23 mouse cellular contexts compared by ENCODE assay signal in the genomic region with DNA sequence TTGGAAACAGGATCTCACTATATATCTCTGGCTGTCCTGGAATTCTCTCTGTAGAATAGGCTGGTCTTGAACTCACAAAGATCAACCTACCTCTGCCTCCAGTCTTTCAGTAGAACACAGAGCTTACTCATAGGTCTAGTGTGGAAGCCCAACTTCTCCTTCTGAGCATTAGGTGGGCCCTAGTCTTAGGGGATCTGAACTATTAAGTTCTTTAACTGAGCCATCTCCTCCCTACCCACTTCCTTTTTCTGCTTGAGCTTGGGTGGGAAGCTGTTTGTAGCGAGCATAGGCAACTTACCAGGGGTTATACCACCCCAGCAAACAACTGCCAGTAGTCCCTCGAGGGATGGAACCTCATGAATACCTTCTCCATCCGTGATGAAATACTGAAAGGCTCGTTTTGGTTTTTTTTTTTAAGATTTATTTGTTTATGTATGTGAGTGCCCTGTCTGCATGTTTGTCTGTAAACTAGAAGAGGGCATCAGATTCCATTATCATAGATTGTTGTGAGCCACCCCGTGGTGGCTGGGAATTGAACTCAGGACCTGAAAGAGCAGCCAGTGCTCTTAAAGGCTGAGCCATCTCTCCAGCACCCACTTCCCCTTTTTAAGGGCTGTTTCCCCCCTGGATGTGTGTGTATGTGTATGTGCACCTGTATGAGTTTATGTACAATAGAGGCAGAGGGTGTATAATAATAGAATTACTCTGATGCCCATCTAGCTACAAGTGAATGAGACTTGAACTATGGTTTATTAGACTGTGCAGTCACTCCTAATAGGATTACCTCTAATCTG. TPM values are rescaled to one million over a fixed set of nuclear protein-coding genes. Genes with fewer than 3 reads are reported as not detected.
DNase-seq lines count a peak whose midpoint lies in the region; ATAC-seq and TF ChIP-seq lines count a peak whose summit lies in the region.
"Had no signal": no experiment of that assay in that cellular context is flagged by ENCODE, and none has a peak within 500 bp of the region (broad histone marks: within the 10 kb centered on the region; RNA-seq: fewer than 3 reads in every experiment).

No protein-coding gene starts in this region.

- 81% methylated on average over 5 of the region's 5 CpGs for WGBS in kidney, embryonic 16.5 days

- no peak for DNase-seq in gastrocnemius, adult 2 months
- DNase-seq in gastrocnemius, adult 18-20 months (ENCODE audit: low spot score) = no peak
- peak; percentile 29 for DNase-seq in 416B (ENCODE audit: low read depth)
- DNase-seq in MEL (ENCODE audit: low read depth, low spot score) = peak; percentile 87
- no peak for DNase-seq in heart, adult 8-10 months (ENCODE audit: low spot score)
- DNase-seq: adrenal gland, adult 2 months; adrenal gland, postnatal 25 days; cerebellum, adult 18-20 months; cerebellum, postnatal 10 days; embryo, embryonic 11 days; gastrocnemius, postnatal 25 days; heart, adult 18-20 months; heart, postnatal 14 days had no signal

- no peak; a peak in 1 of 4 replicates for TF ChIP-seq EP300 in MEL (IDR thresholded peaks at IDR 0.05; ENCODE audit: low read depth in 1 of 2, low read length in 2 of 2)

- H3K36me3 ChIP-seq in MEL (ENCODE audit: control insufficient read depth in 1 of 2, insufficient read depth in 2 of 2, low read length in 2 of 2) = peaks cover 0 to 33% of the 10 kb centered on the region in 2 experiments; a peak in 2 of 4 replicates
- H3K36me3 ChIP-seq in kidney, embryonic 16.5 days (ENCODE audit: insufficient read depth, low read length) = no peaks in the 10 kb centered on the region
- H3K36me3 ChIP-seq: forebrain, embryonic 15.5 days had no signal

- no peaks in the 10 kb centered on the region for H3K27me3 ChIP-seq in MEL (ENCODE audit: control insufficient read depth in 1 of 2, insufficient read depth in 2 of 2, low read length in 2 of 2)
- no peaks in the 10 kb centered on the region for H3K27me3 ChIP-seq in kidney, embryonic 16.5 days (ENCODE audit: insufficient read depth, low read length)
- H3K27me3 ChIP-seq: embryonic facial prominence, embryonic 15.5 days; forebrain, embryonic 15.5 days; heart, embryonic 15.5 days had no signal

- no peak overlapping the region for H3K4me3 ChIP-seq in gastrocnemius, adult 2 months
- no peak overlapping the region for H3K4me3 ChIP-seq in MEL (ENCODE audit: control insufficient read depth in 1 of 2, insufficient read depth in 1 of 2, low read depth in 2 of 2, low read length in 2 of 2)
- no peak overlapping the region for H3K4me3 ChIP-seq in kidney, embryonic 16.5 days (ENCODE audit: low read length)
- H3K4me3 ChIP-seq: embryonic facial prominence, embryonic 15.5 days; forebrain, embryonic 10.5 days; forebrain, embryonic 15.5 days; heart, embryonic 15.5 days; hindbrain, embryonic 13.5 days had no signal

- peaks cover 15% of the 10 kb centered on the region for H3K79me2 ChIP-seq in MEL (ENCODE audit: control insufficient read depth, insufficient read depth, low read length, poor library complexity)

- H3K4me2 ChIP-seq in kidney, embryonic 16.5 days (replicated peaks; ENCODE audit: low read depth, low read length) = no peak overlapping the region
- H3K4me2 ChIP-seq: embryonic facial prominence, embryonic 15.5 days; forebrain, embryonic 15.5 days; heart, embryonic 11.5 days; heart, embryonic 15.5 days; hindbrain, embryonic 13.5 days had no signal

- H3K9me3 ChIP-seq in MEL (replicated peaks; ENCODE audit: insufficient read depth, low read length) = no peaks in the 10 kb centered on the region
- no peaks in the 10 kb centered on the region for H3K9me3 ChIP-seq in kidney, embryonic 16.5 days (ENCODE audit: low read length)
- H3K9me3 ChIP-seq: embryonic facial prominence, embryonic 15.5 days; forebrain, embryonic 10.5 days; forebrain, embryonic 15.5 days; heart, embryonic 15.5 days; hindbrain, embryonic 13.5 days had no signal

- no peak for TF ChIP-seq RAD21 in MEL (IDR thresholded peaks at IDR 0.05; ENCODE audit: low read depth, low read length)

- TF ChIP-seq POLR2A in MEL (IDR thresholded peaks at IDR 0.05; ENCODE audit: control insufficient read depth in 1 of 2, insufficient read depth in 1 of 2, low read depth in 1 of 2, low read length in 2 of 2, poor library complexity in 1 of 2) = 0 out of 4 replicates have a peak, but pooled peaks of 1 of the 2 experiments have one; percentile 19

- intact Hi-C loops in gastrocnemius, adult 2 months (cut with DNase I) = no loop called here

- peak overlapping the region; percentile 100 for H3K27ac ChIP-seq in gastrocnemius, adult 2 months
- H3K27ac ChIP-seq in MEL (ENCODE audit: control insufficient read depth, low read depth, low read length) = peak overlapping the region; percentile 37
- no peak overlapping the region for H3K27ac ChIP-seq in kidney, embryonic 16.5 days (ENCODE audit: low read length)
- H3K27ac ChIP-seq: embryonic facial prominence, embryonic 15.5 days; forebrain, embryonic 10.5 days; forebrain, embryonic 15.5 days; heart, embryonic 15.5 days; hindbrain, embryonic 13.5 days; hindbrain, postnatal 0 days had no signal

- H3K9ac ChIP-seq in MEL (ENCODE audit: control insufficient read depth, low read depth, low read length, poor library complexity, severe bottlenecking) = no peak overlapping the region
- H3K9ac ChIP-seq in kidney, embryonic 16.5 days (replicated peaks; ENCODE audit: low read length) = no peak overlapping the region
- H3K9ac ChIP-seq: embryonic facial prominence, embryonic 15.5 days; forebrain, embryonic 15.5 days; heart, embryonic 15.5 days; hindbrain, embryonic 13.5 days had no signal

- H3K4me1 ChIP-seq in MEL (ENCODE audit: control insufficient read depth in 1 of 2, insufficient read depth in 2 of 2, low read length in 2 of 2) = peaks cover 11 to 16% of the 10 kb centered on the region in 2 experiments
- H3K4me1 ChIP-seq in kidney, embryonic 16.5 days (ENCODE audit: insufficient read depth, low read length) = peaks cover 10% of the 10 kb centered on the region

- peak; percentile 12; the same call in 1 of the 2 replicates for ATAC-seq in megakaryocyte progenitor cell, adult 5-6 weeks (replicated peaks; ENCODE audit: poor library complexity)
- ATAC-seq in CD4-positive, CD25-positive, alpha-beta regulatory T cell, adult 4 months = no peak
- no peak for ATAC-seq in kidney, embryonic 16.5 days (ENCODE audit: low FRiP score, low TSS enrichment)
- ATAC-seq: forebrain, embryonic 15.5 days; hindbrain, postnatal 0 days had no signal

- TF ChIP-seq CTCF in gastrocnemius, adult 2 months (IDR thresholded peaks at IDR 0.05) = no peak
- TF ChIP-seq CTCF in MEL (IDR thresholded peaks at IDR 0.05 in 2 of 3, conservative IDR thresholded peaks at IDR 0.05 in 1 of 3; ENCODE audit: control insufficient read depth in 1 of 3, insufficient read depth in 1 of 3, low read depth in 2 of 3, low read length in 3 of 3, poor library complexity in 1 of 3, severe bottlenecking in 1 of 3) = no peak

TF ChIP-seq in MEL, 35 proteins besides CTCF, POLR2A, EP300 and RAD21 (continues in another document):
- TF ChIP-seq KAT2A (conservative IDR thresholded peaks at IDR 0.05; ENCODE audit: low read depth, low read length) = no peak

RNA-seq across cellular contexts. Expression of a gene that starts 2.9 kb away (rescaled TPM):
- 10 to 100 TPM; 13.7 to 17.0 TPM for total RNA-seq in gastrocnemius, adult 2 months (2021)
- 10 to 100 TPM; 21.4 to 21.9 TPM for total RNA-seq in gastrocnemius, adult 18-20 months (2021)
- 9.0 and 13.4 TPM in 2 replicates for total RNA-seq in MEL (2012; rRNA removed)
- 10 to 100 TPM in 1 of 2 experiments, 1 to 10 TPM in 1; 9.8 to 84.6 TPM for polyA plus RNA-seq in MEL (2012; ENCODE audit: insufficient read depth in 1 of 2, insufficient read length in 2 of 2, low read depth in 1 of 2, low replicate concordance in 2 of 2, missing spikeins in 1 of 2)
- 20.7 TPM in 2 replicates for total RNA-seq in megakaryocyte progenitor cell, adult 5-6 weeks (2015)
- 15.2 and 17.0 TPM in 2 replicates for total RNA-seq in megakaryocyte progenitor cell, adult 5-6 weeks (2017)
- 10 to 100 TPM; 46.6 to 58.8 (median 51.8) TPM for total RNA-seq in heart, adult 8-10 months (2022)
- 10 to 100 TPM; 14.8 to 18.2 TPM for polyA plus RNA-seq in CD4-positive, CD25-positive, alpha-beta regulatory T cell, adult 4 months (2017; shearing (Covaris generic))
- polyA plus RNA-seq in kidney, embryonic 16.5 days (2015; fragmentation: Nextera tagmentation; extraction: Ambion mirVana) = 15.3 and 16.5 TPM in 2 replicates

RNA-seq across cellular contexts. Expression of a gene that starts 28.2 kb away (rescaled TPM):
- total RNA-seq in gastrocnemius, adult 2 months (2021) = 10 to 100 TPM; 53.6 to 56.3 TPM
- total RNA-seq in gastrocnemius, adult 18-20 months (2021) = 10 to 100 TPM; 43.8 to 45.8 TPM
- total RNA-seq in MEL (2012; rRNA removed) = 118 and 135 TPM in 2 replicates
- polyA plus RNA-seq in MEL (2012; ENCODE audit: insufficient read depth in 1 of 2, insufficient read length in 2 of 2, low read depth in 1 of 2, low replicate concordance in 2 of 2, missing spikeins in 1 of 2) = 100 to 1,000 TPM; 111 to 167 TPM
- 265 and 295 TPM in 2 replicates for total RNA-seq in megakaryocyte progenitor cell, adult 5-6 weeks (2015)
- 242 and 294 TPM in 2 replicates for total RNA-seq in megakaryocyte progenitor cell, adult 5-6 weeks (2017)
- 10 to 100 TPM; 64.1 to 82.3 (median 73.5) TPM for total RNA-seq in heart, adult 8-10 months (2022)
- polyA plus RNA-seq in CD4-positive, CD25-positive, alpha-beta regulatory T cell, adult 4 months (2017; shearing (Covaris generic)) = 100 to 1,000 TPM; 411 to 495 TPM
- 284 and 299 TPM in 2 replicates for polyA plus RNA-seq in kidney, embryonic 16.5 days (2015; fragmentation: Nextera tagmentation; extraction: Ambion mirVana)

RNA-seq across cellular contexts. Expression of a gene that starts 32.4 kb away (rescaled TPM):
- 100 to 1,000 TPM in 1 of 2 experiments, 10 to 100 TPM in 1; 77.1 to 120 TPM for total RNA-seq in gastrocnemius, adult 2 months (2021)
- 10 to 100 TPM; 83.9 to 93.0 TPM for total RNA-seq in gastrocnemius, adult 18-20 months (2021)
- 883 and 942 TPM in 2 replicates for total RNA-seq in MEL (2012; rRNA removed)
- polyA plus RNA-seq in MEL (2012; ENCODE audit: insufficient read depth in 1 of 2, insufficient read length in 2 of 2, low read depth in 1 of 2, low replicate concordance in 2 of 2, missing spikeins in 1 of 2) = 100 to 1,000 TPM in 1 of 2 experiments, not detected in 1; 752 TPM
- total RNA-seq in megakaryocyte progenitor cell, adult 5-6 weeks (2015) = 379 and 404 TPM in 2 replicates
- 524 and 562 TPM in 2 replicates for total RNA-seq in megakaryocyte progenitor cell, adult 5-6 weeks (2017)
- 100 to 1,000 TPM; 149 to 184 (median 172) TPM for total RNA-seq in heart, adult 8-10 months (2022)
- polyA plus RNA-seq in CD4-positive, CD25-positive, alpha-beta regulatory T cell, adult 4 months (2017; shearing (Covaris generic)) = 100 to 1,000 TPM; 128 to 193 TPM
- 404 and 411 TPM in 2 replicates for polyA plus RNA-seq in kidney, embryonic 16.5 days (2015; fragmentation: Nextera tagmentation; extraction: Ambion mirVana)

RNA-seq across cellular contexts. Expression of a gene that starts 32.5 kb away (rescaled TPM):
- 100 to 1,000 TPM; 156 to 249 TPM for total RNA-seq in gastrocnemius, adult 2 months (2021)
- 100 to 1,000 TPM; 161 to 176 TPM for total RNA-seq in gastrocnemius, adult 18-20 months (2021)
- 775 and 808 TPM in 2 replicates for total RNA-seq in MEL (2012; rRNA removed)
- 100 to 1,000 TPM; 306 to 885 TPM for polyA plus RNA-seq in MEL (2012; ENCODE audit: insufficient read depth in 1 of 2, insufficient read length in 2 of 2, low read depth in 1 of 2, low replicate concordance in 2 of 2, missing spikeins in 1 of 2)
- total RNA-seq in megakaryocyte progenitor cell, adult 5-6 weeks (2015) = 326 and 327 TPM in 2 replicates
- 523 and 628 TPM in 2 replicates for total RNA-seq in megakaryocyte progenitor cell, adult 5-6 weeks (2017)
- 100 to 1,000 TPM; 360 to 382 (median 373) TPM for total RNA-seq in heart, adult 8-10 months (2022)
- polyA plus RNA-seq in CD4-positive, CD25-positive, alpha-beta regulatory T cell, adult 4 months (2017; shearing (Covaris generic)) = 100 to 1,000 TPM; 145 to 175 TPM
- 480 and 498 TPM in 2 replicates for polyA plus RNA-seq in kidney, embryonic 16.5 days (2015; fragmentation: Nextera tagmentation; extraction: Ambion mirVana)

Comparison
In these comparisons a context has a peak if more than half of its experiments do, and no peak if none do; other contexts are left out.
1. DNase-seq: peak in 416B (single experiment) and MEL (single experiment); none in gastrocnemius, adult 2 months (single experiment), gastrocnemius, adult 18-20 months (single experiment) and heart, adult 8-10 months (single experiment).